Mouse (Mus musculus): ENCODE data around the gene Duox2.
A peak's percentile ranks its signal among the peaks of the same experiment; 100 is the strongest.
"Not testable (repeated sequence)": the region's sequence is repeated elsewhere in the genome, so short reads cannot be mapped to it uniquely, and the experiment has no call there.

The Duox2 gene

DNA sequence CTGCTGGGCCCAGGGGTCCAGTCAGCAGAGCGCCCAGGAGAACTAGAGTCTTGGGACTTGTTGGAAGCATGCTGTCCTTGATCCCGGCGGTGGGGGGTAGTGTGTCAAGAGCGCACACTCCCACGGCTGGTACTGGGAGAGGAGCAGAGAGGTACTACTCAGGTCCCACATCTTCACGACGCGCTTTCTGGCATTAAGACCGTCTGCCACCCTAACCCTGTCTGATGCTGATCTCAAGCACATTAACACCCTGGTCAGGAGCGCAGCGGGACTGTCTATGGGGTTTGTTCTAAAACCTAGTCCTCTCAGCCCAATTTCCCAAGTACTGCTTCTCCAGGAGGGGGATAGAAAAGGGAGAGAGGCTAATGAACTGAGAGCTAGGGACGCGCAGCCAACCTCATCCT lies at the start of gene Duox2:
Duox2 (minus strand) TSS at position 354 of the 404 bp plus-strand sequence.
- no peak for DNase-seq

DNA sequence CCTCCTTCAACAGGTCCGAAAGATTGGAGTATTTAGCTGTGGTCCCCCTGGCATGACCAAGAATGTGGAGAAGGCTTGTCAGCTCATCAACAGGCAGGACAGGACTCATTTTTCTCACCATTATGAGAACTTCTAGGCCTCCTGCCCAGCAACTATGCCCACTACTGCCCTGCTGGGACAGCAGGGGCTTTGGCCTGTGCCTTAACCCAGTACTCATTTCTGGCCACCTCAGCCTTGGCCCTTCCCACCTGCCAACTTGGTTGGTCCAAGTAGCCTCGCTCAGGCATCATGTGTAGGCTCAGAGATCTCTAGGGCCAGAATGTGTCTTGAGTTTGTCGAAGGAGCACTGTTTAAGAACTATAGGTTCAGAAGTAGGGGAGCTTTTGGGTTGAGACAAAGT lies 49.0 kb upstream of the Duox2 start:
- DNase-seq: no peak

DNA sequence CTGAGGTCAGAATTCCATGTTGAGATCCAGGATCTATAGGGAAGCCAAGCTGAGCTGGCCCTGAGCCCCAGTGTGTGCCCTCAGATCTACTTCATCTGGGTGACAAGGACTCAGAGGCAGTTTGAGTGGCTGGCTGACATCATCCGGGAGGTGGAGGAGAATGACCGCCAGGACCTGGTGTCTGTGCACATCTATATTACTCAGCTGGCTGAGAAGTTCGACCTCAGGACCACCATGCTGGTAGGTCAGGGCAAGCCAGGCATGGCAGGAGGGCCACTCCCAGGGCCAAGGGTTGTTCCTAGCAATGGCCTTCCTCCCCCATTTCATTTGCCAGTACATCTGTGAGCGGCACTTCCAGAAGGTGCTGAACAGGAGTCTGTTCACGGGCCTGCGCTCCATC lies 47.9 kb upstream of the Duox2 start:
- not testable (repeated sequence) for DNase-seq

DNA sequence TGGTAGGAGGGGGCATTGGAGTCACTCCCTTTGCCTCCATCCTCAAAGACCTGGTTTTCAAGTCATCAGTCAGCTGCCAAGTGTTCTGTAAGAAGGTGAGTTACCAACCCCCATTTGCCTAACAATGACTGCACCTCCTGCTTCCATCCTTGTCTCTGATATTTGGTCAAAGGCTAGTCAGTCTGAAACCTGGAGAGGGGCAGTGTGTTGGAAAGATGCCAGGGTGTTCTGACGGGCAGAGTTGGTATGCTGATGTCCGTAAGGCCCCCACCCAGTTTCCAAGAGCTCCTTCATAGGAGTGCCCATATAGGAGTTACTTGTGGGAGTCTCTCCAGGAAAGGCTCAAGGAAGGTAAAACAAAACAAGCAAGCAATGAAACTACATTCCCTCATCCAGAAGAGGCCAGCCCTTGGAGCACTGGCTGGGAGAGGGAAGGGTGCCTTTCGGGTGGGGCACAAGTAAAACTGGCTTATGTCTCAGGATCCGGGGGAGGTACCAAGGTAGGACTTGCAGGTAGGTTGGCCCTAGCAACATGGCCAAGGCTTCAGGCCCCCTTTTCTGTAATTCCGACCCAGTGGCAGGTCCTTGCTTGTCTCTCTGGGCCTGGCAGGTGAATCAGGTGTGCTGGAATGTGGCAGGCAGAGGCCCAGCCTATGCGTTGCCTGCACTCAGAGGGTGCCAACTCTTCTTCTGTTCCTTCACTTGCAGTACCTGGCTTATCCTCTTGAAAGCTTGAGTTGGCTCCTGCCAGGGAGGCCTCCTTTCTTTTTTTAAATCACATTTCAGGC lies 47.1 kb upstream of the Duox2 start:
- no peak for DNase-seq

DNA sequence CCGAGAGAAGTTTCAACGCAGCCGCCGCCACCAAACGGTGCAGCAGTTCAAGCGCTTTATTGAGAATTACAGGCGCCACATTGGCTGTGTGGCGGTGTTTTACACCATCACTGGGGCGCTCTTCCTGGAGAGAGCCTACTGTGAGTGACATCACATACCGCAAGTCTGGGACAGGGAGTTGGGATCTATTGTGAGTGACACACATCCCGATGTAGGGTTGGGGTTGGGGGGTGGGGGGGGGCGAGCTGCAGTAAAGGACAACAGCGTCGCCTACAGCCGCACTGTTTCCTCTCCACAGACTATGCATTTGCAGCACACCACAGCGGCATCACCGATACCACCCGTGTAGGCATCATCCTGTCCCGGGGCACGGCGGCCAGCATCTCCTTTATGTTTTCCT lies 39.0 kb upstream of the Duox2 start:
- no peak for DNase-seq

GRCm38 (mm10) chr2:122334170-122334569 lies 35.9 kb upstream of the Duox2 start:
- peak; percentile 20 for DNase-seq

GRCm38 (mm10) chr2:122332222-122332621 lies 34.0 kb upstream of the Duox2 start:
- no peak for DNase-seq

- DNase-seq: not testable (repeated sequence)
These were observed 32.1 kb upstream of the Duox2 start for GRCm38 (mm10) chr2:122330317-122330716.

DNA sequence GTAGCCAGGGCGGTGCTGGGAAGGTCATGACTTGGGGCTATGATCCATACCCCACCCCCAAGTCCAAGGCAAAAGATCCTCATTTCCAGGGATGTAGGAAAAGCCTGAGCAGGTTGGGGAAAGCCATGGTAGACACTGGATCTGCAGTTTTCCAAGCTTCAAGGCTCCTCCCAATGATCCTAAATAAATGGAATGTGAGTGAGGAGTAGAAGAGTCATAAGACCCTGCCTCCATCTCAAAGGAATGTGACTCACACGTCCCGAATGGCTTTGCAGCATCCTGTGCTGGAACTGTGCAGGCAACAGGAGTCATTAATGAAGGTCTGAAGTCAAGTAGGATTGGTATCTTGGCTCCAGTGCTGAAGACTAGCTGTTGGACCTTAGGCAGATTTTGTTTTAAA lies 29.7 kb upstream of the Duox2 start:
- no peak for DNase-seq

GRCm38 (mm10) chr2:122325361-122325760 lies 27.1 kb upstream of the Duox2 start:
- DNase-seq: no peak

DNA sequence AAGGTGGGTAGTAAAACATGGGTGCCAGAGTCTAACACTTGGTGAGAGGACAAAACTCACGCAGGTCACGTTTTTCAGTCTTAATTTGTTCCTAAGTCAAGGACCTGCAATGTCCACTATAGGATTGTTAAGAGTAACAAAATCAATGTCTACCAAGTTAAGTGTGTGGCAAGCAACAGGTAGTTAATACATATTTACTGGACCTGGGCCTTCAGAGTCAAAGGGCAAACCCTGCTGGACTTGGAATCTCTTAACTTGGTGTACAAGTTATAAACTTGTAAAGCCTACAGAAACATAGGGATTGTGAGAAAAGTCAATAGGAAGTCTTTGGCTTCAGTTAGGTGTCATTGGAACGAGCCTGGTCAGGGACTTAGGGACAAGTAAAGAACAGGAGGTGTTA lies 26.3 kb upstream of the Duox2 start:
- no peak for DNase-seq

GRCm38 (mm10) chr2:122323960-122324359 lies 25.7 kb upstream of the Duox2 start:
- no peak for DNase-seq

DNA sequence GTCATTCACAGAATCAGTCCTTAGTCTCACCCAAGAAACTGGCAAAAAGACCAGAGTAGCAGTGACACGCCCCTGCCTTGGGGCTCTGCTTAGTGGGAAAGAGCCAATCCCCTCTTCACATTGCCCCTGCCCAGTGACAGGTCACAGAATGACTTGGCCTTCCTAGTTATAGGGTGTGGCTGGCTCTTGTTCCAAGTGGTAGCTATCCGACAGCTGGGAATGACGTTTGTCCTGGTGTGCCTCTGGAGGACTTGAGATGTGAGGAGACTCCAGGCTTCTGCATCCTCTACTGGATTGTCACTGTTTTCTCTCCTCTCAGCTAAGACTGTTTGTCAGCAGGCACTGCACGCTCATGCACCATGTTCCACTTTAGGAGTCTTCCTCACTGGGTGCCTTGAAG lies 19.1 kb upstream of the Duox2 start:
- no peak for DNase-seq

- no peak for DNase-seq
These were observed 17.1 kb upstream of the Duox2 start, which contains the start of gene Duox1 for GRCm38 (mm10) chr2:122315372-122315771. Gene Duox1 (plus strand): TSS chr2:122315672.

DNA sequence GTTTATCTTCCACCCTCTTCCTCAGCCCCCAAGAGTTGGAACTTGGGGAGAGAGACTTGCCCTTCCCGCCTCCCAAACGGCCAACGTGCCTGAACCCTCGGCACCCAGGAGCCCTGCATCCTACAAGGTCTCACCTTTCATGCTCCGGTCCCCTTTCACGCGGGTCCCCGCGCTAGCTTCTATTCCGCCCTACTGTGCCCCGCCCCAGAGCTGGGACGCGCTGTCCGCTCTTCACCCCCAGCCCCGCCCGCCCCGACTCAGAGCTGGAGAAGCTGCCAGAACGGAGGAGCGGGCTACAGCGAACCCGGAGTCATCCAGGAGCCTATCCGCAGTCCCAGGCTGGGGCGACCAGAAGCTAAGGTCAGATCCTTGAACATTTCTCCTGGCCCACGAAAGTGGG lies 15.3 kb upstream of the Duox2 start, which contains the start of gene Duoxa1:
Duoxa1 (minus strand) TSS at position 195 of the 400 bp plus-strand sequence.
- DNase-seq: no peak

GRCm38 (mm10) chr2:122312722-122313417 lies 14.6 kb upstream of the Duox2 start:
- DNase-seq: peak; percentile 74

DNA sequence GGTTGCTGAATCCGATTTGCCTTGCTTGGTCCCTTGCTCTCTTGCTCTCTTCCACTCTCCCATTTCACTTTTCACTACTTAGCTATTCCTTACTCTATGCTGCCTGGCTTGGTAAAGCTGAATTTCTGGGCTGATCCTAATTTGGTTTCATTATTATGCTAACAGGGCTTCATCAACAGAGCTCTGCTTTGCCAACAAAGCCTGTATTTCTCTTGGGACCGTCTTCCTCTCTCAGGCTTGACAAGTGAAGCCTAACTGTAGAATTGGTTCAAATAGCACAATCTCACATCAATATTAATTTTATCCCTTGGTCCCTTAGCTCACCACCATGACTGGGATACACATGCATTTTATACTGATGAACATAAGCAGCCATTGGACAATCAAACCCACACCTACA lies 13.3 kb upstream of the Duox2 start:
- no peak for DNase-seq

- DNase-seq: no peak
These were observed 11.4 kb upstream of the Duox2 start for GRCm38 (mm10) chr2:122309647-122310046.

GRCm38 (mm10) chr2:122306184-122306583 lies 7.9 kb upstream of the Duox2 start:
- DNase-seq: no peak

DNA sequence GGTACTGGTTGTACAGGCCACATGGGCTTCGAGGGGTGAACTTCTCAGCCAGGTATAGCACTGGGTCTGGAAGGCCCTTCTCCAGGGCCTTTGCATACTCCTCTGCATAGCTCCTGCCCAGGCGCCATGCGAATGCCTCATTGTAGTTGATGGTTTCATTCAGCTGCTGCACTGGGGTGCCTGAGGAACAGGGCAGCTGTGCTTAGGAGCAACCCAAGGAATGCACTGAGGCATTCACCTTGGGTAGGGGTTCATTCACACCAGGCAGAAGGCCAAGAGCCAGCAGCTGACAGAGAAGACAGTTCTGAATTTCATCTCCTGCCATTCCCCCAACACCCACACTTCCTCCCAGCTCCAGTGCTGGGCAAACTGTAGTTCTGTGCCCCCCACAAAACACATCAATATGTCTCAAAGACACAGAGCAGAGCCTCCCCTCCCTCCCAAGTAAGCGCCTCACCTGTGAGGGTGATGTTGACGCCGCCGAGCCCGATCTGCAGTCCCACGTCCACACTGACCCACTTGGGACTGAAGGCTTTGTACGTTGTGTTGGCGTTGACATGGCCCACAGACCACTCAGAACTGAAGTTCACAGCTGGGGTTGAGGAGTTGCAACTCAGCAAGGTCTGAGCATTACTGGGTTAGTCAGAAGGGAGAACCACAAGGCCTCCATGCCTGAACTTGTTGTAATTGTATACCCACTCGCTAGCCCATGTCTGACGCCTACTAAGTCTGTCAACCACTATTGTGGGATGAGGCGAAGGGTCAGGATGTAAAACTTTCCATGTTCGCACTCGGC lies 7.0 kb upstream of the Duox2 start:
- no peak for DNase-seq

DNA sequence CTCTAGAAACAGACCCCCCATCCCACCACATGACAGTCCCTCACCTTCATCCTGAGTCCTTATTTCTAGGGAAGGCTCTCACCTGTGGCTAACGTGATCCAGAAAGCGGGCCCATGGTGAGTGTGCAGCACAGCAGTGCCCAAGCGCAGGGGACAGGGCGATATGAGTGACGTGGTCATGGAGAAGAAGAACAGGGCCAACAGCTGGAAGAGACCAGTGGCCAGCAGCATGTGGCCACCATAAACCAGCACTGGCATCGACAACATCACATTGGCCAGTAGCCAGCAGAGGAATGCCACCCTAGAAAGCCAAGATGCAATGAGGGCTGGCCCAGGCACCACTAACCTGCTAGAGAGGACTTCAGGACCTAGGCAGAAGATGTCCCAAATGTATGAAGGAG lies 6.3 kb upstream of the Duox2 start:
- DNase-seq: no peak

- peak; percentile 74 for DNase-seq
These were observed 4.5 kb upstream of the Duox2 start for GRCm38 (mm10) chr2:122302574-122303241.

All from lung, postnatal 14 days (tissue).